Mouse (Mus musculus) regulatory T cell (primary cell): ENCODE data around the gene Ak9.
"Not testable (repeated sequence)": the region's sequence is repeated elsewhere in the genome, so short reads cannot be mapped to it uniquely, and the experiment has no call there.

Experiments used
- in situ Hi-C: fragments of 300-600 bp; cut with MboI, MseI; formaldehyde crosslinking; loops from one replicate; pipeline ENCODE4 v1.15.1; 2025; ENCODE audit warnings: high pct_unique_total_duplicates

Ak9 gene

DNA sequence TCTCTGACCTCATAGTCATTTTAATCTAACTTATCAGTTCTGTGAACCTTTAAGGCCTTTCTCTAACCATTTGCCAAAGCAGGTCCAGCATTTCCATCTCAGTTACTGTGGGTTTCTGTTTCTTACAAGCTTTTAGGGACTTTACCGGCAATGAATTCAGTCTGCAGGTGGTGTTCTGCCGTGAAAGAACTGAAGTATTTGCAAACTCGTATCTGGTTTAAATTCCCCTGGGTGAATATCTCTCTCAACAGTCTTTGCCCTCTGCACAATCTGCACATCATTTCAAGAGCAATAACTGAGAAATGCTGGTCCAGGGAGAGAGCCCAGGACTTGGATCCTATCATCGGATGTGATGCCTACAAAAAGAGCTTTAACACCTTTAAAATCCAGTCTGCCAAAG is 4.4 kb downstream of the Ak9 start:
- in situ Hi-C loops = no loop called here

DNA sequence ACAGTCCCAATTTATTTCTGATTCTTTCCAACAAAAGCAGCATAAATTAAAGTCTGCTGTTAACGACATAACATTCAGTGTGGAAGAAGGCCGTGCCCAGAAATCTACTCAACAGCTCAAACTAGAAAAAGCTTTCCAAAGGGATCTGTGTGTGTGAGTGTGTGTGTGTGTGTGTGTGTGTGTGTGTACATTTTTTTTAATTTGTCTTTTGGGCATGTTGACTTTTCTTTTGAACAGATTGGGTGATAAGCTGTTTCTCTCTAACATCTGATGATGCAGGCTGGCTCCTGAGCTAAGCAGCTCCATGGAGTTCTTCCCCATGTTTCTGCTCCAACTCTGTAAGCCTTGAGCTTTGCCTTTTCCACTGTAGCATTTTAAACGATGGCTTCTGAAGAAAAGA is 12.1 kb downstream of the Ak9 start:
- in situ Hi-C loops = no loop called here

DNA sequence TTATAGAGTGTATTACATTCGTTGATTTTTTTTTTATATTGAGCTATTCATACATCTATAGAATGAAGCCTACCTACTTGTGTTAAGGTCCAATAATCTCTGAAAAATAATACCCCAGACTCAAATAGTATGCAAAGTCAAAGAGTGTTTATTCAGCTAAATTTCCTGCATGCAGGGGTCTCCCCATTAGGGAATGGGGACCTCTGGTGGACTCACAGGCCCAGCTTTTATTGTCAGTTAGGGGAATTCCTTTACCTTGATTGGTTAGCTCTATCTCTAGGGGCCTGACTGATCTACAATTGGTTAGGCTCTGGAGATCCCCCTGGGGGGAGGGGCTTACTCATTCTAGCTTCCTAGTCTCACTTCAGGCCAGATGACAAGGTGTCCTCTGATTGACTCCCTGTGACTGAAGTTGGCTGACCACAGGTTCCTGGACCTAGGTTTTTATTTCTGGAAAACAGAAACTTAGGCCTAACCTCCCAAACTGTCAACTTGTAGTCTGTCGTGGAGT is 28.8 kb downstream of the Ak9 start:
- in situ Hi-C loops = no loop called here

DNA sequence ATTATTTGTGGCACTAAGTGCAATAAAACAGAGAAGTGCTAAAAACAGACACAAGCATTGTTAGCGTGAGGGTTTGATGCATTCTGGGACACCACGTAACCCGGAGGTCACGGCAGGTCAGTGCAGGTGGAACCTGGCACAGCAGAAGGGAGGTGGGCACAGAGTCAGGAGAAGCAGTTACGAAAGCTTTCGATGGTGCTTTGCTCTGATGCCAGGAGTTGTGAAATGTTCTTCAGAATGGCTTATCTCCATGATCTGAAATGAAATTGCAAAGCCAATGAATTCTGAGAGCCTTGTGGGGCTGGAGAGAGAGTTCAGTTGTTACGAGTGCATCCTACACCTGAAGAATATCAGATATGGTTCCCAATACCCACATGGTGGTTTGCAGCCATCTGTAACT is 37.6 kb downstream of the Ak9 start:
- in situ Hi-C loops = no loop called here

DNA sequence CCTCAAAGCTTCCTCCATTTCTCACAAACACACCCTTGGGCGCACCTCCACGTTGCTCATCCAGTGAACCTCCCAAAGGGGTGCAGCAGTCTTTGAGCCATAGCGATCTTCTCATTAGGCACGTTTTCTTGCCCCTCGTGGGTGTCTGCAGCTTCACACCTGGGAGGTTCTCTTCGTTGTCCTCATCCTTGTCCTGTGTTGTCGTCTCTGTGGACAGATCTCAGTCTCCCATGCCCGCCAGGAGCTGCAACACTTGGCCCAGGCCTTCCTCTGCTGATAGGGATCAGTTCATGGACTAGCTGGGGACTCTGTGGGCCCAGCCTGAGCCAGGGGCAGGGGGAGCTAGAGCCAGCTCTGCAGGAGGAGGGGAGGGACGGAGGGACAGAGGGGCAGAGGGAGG is 61.3 kb downstream of the Ak9 start:
- in situ Hi-C loops = no loop called here

DNA sequence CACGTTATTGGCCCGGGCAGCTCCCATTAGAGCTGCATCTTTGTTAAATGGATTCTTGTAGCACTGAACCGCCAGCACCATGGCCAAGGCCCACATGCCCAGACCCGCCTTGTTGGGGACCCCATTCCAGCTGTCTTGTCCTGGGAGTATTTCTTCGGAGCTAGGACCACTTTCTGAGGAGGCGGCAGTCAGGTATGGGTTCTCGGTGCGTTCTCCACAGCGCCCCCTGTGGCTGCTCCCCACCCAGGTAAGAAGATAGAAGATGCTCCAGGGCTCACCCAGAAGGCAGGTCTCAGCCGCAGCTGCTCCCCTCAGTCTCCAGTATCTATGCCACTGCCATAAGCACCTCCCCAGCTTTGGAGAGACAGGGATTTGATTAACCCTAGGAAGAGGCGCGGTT is 76.7 kb downstream of the Ak9 start:
- in situ Hi-C loops = no loop called here

DNA sequence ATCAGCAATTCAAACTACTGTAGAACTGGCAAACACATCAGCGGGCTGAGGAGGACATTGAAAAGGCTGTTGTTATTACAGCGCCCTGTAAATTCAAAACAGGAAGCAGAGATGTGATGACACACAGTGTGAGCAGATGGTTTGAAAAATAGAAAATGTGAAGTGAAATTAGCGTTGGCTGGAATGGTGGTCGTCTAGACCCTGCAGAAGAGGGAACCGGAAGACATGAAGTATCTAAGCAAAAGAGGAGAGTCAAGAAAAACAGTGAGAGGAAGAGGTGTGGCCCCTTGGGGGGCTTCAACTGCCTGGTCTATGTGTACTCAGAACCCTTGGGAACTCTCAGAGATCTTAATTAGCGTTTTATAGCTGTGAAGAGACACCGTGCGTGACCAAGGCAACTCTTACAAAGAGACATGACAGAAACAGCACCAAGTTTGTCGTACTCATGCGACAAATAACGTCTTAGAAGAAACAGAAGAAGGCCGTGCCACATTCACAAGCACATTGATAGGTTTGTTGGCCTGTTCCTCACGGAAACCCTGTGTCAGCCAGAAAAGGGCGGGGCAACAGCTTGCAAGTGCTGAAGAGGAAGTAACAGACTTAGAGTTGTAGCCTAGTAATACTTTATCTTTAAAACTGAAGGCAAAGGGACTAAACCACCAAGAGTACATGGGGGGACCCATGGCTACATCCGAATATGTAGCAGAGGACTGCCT is 81.9 kb downstream of the Ak9 start:
- in situ Hi-C loops = no loop called here

DNA sequence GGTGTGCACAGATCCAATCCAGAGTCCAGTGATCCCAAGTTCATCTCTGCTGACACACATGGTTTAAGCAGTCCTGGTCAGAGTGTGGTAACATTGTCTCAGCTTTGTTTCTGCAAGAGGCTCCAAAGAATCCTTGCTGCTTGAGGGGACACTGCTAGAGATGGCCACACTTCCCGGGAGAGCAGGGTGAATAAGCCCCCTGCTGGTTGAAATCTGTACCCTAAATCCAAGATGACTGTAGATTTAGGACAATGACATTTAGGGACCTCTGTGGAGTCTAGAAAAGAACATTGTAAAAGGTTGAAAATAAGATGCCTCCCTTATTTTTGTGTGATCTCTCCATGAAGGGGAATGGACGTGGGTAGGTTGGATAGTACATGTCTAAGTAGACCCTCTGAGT is 89.8 kb downstream of the Ak9 start:
- in situ Hi-C loops = no loop called here

DNA sequence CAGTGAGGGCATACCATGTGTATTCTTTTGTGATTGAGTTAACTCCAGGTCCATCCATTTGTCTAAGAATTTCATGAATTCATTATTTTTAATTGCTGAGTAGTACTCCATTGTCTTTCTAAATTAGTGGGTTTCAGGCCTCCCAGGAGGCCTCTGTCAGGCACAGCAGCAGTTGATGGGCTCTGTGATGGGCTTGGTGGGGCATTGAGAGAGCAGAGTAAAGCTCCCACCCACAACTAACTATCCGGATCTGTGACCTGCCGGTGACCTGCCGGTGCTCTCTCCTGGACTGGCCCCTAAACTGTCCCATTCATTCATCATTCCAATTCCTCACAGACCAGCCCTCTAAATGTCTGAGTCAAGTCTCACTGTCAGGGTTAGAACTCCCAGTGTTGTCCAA is 97.3 kb downstream of the Ak9 start:
- in situ Hi-C loops = loop anchor here (5.0 kb wide), 1 partner anchor 1004 kb away; no protein-coding TSS in a partner anchor

DNA sequence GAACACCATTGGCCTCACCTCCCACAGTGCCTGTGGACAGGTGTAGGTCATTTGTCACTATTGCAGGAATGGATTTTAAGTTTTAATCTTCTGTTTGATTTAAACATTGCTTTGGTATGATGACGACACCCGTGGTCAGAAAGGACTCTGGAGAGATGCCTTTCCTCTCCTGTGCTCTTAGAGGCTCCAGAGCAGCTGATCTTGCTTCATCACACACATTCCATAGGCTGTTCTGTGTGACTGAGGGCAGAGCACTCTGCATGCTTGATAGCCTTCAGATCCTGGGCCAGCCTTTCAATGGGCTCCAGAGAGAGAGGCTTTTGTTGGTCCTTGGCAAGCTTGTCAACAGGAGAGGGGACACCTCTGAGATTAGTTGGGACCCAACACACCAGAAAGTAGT is 99.6 kb downstream of the Ak9 start:
- in situ Hi-C loops = loop anchor here (5.0 kb wide), 1 partner anchor 1006 kb away; no protein-coding TSS in a partner anchor

DNA sequence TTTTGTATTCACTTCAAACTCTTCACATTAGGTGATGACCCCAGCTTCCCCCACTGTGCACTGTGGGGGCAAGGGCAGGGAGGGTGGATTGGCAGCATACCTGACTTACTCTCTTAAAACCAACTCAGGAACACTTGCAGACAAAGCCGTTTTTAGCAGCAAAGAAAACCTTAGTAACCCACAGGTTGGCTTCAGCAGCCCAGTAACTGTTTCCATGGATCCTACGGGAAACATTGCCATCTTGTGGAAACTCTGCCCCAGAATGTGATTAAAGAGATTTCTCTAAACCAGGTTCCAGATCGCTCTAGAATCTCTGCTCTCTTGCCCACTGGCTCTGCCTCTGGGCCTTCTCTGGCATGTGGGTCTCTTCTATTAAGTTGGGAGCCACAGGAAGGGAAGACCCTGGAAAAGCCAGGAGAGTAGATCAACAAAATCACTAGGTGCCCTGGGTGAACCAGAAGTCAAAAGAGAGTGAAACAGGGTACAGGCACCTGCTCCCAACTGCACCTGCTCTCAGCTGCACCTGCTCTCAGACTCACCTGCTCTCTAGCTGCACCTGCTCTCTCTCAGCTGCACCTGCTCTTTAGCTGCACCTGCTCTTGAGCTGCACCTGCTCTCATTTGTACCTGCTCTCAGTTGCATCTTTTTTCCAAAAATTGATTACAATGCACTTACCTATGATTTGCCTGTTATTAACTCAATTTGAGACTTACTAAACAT is 100.3 kb downstream of the Ak9 start:
- in situ Hi-C loops = loop anchor here (5.0 kb wide), 1 partner anchor 1007 kb away; no protein-coding TSS in a partner anchor

- in situ Hi-C loops = not testable (repeated sequence)
Observed at GRCm38 (mm10) chr10:41410176-41410575, 106.4 kb downstream of the Ak9 start.

DNA sequence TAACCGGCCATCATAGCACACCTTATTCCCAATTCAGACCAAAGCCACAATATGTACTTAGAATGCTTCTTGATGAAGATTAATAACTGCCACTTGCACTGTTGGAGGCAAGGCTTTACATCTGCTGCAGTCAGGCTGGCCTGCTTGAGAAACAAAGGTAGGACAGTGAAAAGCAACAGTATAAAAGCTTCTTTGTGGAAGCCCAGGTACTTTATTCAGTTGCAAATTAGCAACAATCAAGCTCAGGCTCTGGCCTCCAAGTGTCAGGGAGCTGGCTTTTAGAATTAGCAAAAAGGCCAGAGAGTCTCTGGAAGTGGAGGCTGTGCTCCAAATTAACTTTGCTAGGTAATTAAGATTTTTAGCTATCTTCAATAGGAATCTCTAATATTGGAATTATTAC is 107.0 kb downstream of the Ak9 start:
- in situ Hi-C loops = not testable (repeated sequence)

DNA sequence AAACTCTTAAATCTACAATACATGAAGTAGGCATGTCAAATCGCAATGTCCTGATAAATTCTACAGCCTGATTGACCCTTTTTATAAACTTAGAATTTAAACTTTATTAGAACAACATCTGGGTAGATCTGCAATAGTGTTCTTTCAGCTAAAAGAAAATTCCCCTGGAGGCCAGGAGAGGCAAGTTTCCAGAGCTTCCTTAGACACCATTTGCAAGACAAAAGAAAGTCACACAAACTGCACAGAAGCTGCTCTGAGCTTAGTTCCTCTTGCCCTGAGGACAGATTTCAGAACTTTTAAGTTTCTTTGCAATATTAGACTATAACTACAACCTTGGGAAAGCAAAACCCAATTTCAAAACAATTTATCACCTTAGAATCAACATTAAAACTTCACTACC is 109.7 kb downstream of the Ak9 start:
- in situ Hi-C loops = not testable (repeated sequence)

DNA sequence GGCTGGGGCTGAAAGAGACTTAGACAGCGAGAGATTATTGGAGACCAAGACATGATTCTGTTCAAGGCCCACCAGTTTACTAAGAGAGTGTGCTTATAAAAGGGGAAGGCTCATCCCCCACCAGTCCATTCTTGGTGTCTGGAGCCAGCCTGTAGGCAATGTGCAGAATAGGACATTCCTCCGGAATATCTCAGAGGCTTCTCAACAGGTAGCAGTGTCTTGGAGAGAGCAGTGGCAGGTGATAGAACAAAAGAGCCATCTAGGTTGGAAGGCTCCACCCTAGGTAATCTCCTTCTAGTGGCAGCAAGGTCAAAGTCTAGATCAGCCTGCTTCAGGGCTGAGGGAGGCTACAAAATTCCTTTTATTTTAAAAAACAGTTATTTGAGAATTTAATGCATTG is 111.6 kb downstream of the Ak9 start:
- in situ Hi-C loops = not testable (repeated sequence)

DNA sequence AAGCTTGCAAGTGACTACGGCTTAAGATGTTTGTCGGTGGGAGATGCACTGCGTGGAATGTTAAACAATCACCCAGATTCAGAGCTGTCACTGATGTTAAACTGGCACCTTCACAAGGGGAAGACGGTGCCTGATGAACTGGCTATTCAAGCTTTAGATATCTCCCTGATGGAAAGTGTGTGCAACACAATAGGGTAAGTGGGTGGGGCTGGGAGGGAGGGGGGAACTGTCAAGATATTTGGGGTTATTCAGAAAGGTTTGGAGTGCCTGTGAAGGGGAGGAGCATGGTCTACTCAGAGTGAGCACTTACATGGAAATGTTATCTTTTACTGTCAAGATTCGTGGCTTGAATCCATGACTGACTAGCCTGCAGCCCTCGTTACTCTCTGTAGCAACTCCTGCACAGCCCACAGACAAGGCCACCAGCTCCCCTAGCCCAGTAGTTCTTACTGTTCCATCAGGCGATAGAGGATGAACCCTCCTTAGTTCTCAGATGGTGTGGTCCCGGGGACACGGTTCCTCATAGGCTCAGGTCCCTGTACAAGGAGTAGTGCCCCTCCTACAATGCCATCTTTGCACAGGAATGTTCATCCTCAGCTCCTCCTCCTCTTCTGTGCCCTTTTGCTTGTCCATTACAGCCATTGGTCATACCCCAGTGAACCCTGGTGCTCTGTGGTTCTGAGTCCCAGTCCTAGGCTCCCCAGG is 116.9 kb downstream of the Ak9 start:
- in situ Hi-C loops = no loop called here

DNA sequence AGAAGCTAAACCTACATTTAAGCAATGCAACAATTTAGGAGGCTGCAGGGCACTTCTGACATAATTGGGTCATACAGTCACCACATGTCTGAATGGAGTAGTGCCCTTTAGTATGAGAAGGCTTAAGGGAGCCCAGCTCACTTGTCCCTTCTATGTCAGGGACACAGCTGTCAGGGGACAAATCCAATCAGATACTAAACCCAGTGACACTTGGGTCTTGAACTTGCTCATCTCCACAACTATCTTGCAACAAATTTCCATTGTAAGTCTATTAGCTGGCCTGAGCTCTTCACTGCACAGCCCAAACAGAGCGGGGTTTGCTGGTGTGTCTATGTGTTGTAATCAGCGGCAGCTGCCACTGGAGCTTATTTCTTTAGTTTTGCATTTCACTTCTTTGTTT is 119.9 kb downstream of the Ak9 start:
- in situ Hi-C loops = no loop called here

- in situ Hi-C loops = no loop called here
Observed at GRCm38 (mm10) chr10:41426368-41426767, 122.6 kb downstream of the Ak9 start.

GRCm38 (mm10) chr10:41434624-41435023 is 130.8 kb downstream of the Ak9 start:
- in situ Hi-C loops = loop anchor here (5.0 kb wide), 1 partner anchor 73 kb away; no protein-coding TSS in a partner anchor

- in situ Hi-C loops = no loop called here
Observed at GRCm38 (mm10) chr10:41435141-41435540, 131.4 kb downstream of the Ak9 start.

DNA sequence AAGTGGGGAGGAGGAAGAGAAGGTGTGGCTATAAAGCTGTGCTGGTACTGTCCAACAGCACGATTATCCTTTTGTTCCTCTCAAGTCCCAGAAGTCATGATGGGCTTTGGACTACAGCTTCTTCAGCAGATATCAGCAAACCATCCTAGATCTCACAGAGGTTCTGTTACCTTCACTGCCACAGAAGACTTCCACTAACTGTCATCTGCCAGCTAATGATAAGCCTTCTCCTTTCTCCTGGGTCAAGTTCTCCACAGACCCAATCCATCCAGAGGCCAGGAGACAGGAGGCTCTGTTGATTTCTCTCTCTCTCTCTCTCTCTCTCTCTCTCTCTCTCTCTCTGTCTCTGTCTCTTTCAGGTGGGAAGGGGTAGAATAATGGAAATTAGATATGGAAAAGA is 144.4 kb downstream of the Ak9 start:
- in situ Hi-C loops = no loop called here

- in situ Hi-C loops = loop anchor here (5.0 kb wide), 1 partner anchor 38 kb away; no protein-coding TSS in a partner anchor
Observed at GRCm38 (mm10) chr10:41449684-41450083, 145.9 kb downstream of the Ak9 start.
